Mouse (Mus musculus) v-Abl transformed pro-B cells (cell line): ENCODE data around the gene Myo9a.

Experiments
- in situ Hi-C, 2 experiments: fragments of 400-800 bp; cut with MboI; formaldehyde crosslinking; loops; one replicate each; pipeline ENCODE4 v1.15.1; 2025; ENCODE audit not compliant: unreplicated experiment in 2 of 2

Myo9a gene

GRCm38 (mm10) chr9:59750267-59751065 is at the start of gene Myo9a, which contains the start of gene Senp8:
Gene Myo9a, plus strand, starts transcription at chr9:59750896.
Gene Senp8, minus strand, starts transcription at chr9:59750710.
- in situ Hi-C loops: no loop called here

DNA sequence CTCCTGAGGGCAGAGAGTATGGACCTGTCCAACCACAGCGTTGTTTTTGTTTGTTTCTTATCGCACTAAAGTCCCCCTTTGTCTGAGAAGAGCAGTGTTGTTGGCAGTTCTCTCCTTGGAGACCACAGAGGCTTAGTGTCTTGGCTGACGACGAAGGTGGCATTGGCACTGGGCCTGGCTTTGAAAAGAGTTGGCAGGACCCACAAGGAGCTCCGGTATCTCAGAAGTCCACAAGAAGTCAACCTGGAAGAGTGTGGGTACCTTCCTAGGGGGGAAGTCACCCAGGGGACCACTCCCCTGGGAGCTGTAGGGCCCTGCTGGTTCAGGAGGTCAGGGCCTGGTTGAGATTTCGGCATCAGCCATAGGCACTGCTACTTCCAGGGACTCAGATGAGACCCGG is 49.6 kb upstream of the Myo9a start:
- in situ Hi-C loops: no loop called here

GRCm38 (mm10) chr9:59703099-59703498 is 47.6 kb upstream of the Myo9a start:
- in situ Hi-C loops: no loop called here

DNA sequence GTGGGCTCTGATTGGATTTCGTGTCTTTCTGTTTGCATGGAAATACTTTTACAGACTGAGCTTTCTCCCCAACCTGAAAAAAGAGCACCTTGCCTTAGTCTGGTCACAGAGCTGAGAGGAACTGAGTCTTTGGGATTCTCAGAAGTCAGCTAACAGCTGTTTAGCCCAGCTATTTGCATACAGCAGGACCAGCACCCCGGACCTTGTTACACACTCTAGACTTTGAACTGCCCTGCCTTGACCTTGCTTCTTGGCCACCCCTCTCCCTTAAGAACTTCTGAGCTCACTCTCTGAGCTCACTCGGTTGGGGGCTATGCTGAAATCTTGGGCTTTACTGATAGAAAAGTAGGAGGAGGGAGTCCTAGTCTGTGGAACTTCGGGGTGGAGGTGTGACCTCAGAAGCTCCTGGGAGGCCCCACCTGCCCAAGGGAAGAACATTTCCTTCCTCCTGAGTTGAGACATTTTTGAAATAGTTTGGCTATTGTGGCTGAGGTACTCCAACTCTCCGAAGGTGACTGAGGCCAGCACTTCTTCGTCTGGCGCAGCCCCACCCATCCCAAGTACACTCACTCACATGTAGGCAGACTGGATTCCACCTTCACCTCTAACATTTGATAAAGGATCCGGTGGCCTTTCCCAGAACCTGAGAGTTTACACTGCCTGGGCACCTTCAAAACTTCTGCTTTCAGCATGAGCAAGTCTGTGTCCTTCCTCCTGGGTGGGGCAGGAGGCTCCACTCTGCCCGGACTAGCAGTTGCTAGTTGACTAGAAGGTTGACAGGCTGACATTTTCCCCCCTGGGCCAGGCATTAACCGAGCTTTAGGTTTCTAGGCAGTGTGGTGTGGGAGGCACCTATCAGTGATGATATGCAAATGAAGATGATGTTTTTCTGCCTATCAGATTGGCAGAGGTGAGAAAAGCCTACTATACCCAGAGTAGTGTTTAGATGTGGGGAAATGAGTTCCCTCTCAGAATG is 43.6 kb upstream of the Myo9a start:
- in situ Hi-C loops: no loop called here

DNA sequence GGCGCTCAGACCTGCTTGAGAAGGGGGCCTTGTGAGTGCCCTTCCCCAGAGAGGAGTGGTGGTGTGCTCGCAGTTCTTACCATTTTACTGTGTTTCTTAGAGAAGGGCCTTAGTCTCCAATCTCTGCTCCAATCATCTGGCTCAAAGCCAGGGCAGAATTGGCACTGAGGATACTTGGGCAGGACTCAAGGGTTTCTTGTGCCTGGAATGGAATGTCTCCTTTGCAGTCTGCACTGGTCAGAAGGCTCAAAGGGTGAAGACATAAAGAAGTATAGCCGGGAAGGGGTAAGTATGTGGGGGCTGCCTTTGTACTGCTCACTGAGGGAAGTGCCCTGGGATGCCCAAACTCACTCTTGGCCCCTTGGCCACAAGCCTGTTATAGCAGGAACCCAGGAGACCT is 41.5 kb upstream of the Myo9a start:
- in situ Hi-C loops: no loop called here

DNA sequence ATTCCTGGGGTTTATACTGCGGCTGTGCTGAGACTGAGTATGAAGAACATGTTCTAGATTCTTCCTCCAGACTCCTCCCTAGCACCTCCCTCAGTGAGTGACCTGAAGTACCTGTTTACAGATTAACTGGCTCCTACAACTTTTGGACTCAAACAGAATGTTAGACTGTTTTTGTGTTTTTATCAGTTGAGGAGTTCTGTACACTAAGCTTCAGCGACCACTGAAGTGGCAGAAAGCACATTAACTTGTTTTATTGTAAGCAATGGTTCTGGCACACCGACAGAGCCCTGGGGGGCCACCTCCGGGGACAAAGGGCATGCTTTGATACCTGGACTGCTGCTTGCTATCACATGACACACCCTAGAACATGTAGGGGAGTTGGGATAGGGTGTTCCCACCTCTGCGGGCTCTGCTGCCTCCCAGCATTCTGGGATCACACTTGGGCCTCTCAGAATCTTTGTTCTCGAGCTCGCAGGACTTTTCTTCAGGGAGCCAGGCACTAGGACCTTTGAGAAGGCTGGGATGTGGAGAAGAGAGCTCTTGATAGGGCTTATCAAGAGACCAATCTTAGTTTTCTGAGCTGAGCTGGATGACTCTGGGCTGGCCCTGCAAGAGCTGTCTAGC is 34.3 kb upstream of the Myo9a start:
- in situ Hi-C loops: no loop called here

- in situ Hi-C loops: no loop called here
Observed at GRCm38 (mm10) chr9:59718237-59718636, 32.5 kb upstream of the Myo9a start.

DNA sequence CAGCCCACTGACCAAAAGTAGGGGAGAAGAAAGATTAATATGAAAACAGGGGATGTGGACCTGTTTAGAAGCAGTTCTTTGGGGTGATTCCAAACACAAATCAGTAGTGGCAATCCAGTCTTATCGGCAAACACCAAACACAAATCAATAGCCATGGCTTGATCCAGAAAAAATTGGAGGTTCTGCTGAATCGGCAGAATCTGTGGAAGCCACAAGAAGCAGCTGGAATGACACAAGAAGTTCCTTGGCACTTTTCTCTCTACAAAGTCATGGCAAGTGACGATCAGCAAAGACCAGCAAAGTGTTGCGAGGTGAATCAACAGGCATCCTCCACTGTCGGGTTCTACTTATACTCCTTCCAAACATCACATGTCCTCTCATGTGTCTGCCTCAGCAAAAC is 29.6 kb upstream of the Myo9a start:
- in situ Hi-C loops: loop anchor here (5.0 kb wide), 2 partner anchors 236 to 246 kb away; no protein-coding TSS in a partner anchor

DNA sequence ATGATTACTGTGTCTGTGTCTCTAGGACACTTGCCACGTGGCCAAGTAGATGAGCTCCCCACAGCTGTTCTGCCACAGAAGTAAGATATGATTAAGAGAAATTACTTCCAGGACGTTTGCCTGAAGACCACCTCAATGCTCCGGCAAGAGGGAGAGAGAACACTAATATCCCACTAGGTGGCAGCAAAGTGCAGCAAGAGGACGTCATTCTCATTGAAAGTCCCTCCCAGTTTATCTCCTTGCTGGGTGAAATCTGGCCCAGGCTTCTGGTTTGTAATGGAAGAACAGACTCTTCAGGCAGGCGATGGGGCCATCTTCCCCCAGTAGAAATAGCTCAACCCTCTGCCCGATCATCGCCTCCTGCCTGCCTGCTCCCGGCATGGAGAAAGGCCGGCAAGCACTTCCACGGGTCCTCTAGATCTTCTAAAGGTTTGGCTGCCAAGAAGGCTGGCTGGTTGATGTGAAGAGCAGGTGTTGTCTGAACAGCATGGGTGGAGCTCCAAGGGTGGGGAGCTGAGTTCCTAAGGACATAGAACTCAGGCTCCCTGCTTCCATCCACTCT is 27.5 kb upstream of the Myo9a start:
- in situ Hi-C loops: loop anchor here (5.0 kb wide), 2 partner anchors 234 to 244 kb away; no protein-coding TSS in a partner anchor

GRCm38 (mm10) chr9:59723791-59724442 is 26.8 kb upstream of the Myo9a start:
- in situ Hi-C loops: loop anchor here (5.0 kb wide), 2 partner anchors 233 to 243 kb away; no protein-coding TSS in a partner anchor

DNA sequence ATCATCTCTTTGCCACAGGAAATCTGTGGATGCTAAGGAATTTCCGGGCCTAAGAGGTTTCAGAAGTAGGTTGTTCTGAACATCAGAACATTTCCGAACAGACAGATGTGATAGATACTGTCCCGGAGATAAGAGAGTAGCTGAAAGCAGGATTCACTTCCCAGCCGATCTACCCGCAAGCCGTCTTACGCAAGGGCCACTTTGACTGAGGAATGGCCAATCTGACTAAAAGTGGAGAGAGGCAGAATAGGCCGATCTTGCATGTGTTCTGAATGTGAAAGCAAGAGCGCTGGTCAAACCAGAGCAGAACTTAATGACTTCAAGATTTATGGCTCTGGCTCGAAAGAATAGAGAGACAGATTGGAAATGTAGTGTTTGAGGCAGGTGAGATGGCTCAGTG is 25.2 kb upstream of the Myo9a start:
- in situ Hi-C loops: no loop called here

DNA sequence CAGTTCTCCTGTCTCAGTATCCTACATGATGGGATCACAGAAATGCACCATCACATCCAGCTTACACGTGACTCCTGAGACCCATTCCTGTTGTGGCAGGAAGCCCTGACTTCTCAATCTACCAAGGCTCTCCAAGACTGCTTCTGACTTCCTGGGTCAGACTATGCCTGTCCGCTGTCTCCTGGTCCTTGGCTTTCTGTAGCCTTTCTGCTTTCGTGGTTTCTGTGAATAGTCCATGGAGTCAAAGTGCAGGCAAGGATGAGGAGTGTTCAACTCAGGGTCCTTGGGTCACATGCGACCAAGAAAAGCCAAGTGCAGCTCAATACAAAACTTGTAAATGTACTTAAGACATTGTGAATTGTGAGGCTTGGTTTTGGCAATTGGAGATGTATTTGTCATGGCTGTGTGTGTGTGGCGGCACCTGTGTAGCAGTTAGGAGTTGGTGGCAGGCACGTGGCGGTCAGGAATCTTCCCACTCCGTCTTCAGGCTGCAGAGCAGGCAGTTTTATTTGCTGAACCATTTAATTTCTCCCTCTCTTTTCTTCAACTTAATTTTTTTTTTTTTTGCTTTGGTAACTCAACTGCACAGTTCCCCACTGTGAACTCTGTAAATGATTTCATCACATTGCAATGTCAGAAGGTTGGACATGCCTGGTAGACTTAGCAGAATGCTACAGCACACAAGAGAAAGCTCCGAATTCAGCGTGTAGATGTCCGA is 23.0 kb upstream of the Myo9a start:
- in situ Hi-C loops: no loop called here

DNA sequence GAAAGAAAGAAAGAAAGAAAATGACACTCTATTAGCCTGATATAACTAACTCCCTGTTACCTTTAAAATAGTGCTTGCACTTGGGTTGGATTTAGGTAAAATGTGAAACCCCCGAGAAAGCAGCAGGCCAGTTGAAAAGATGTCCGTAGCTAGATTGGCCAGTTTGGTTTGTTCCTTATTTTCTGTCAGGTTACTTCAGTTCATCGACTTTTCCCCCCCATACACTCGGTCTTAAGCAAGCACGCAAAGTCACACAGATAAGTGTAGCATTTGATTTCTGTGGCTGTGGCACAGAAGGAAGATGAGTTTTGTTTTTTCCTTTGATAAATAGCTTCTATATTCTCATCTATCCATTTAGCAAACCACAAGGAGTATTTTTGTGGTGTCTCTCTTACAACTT is 19.6 kb upstream of the Myo9a start:
- in situ Hi-C loops: no loop called here

DNA sequence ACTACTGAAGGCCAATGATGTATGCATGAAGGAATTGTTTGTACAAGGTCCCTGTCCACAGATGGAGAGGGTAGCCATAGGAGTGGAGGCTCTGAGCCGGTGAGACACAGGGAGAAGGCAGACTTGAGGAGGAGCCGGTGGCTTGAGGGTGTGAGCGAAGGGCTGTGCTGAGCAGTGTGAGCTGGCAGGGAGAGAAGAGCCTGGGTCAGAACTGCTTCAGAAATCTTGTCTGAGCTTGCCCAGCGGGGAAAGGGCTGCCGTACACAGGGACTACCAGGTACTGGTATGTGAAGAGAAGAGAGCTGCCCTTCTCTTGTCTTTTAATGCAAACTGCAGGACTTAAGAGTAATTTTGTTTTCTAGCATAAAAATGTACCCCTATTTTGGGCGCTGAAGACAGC is 17.6 kb upstream of the Myo9a start:
- in situ Hi-C loops: no loop called here

- in situ Hi-C loops: no loop called here
Observed at GRCm38 (mm10) chr9:59735394-59735793, 15.3 kb upstream of the Myo9a start.

- in situ Hi-C loops: no loop called here
Observed at GRCm38 (mm10) chr9:59740593-59740992, 10.1 kb upstream of the Myo9a start.

DNA sequence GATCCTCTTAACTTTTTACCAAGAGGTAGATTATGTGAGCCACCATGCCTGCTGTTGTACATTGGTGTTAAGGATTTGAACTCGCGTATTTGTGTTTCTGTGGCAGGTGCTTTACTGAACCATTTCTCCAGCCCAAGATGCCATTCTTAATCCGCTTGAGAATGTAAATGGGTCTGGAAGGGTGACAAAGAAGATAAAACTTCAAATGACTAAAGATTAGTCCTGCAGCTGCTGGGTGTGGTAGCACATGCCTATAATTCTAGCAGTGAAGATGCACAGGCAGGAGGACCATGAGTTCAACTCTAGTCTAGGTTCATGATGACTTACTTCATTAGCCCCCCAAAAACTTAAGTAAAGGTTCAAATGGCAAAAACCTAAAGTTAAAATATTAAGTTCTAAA is 6.8 kb upstream of the Myo9a start:
- in situ Hi-C loops: no loop called here

DNA sequence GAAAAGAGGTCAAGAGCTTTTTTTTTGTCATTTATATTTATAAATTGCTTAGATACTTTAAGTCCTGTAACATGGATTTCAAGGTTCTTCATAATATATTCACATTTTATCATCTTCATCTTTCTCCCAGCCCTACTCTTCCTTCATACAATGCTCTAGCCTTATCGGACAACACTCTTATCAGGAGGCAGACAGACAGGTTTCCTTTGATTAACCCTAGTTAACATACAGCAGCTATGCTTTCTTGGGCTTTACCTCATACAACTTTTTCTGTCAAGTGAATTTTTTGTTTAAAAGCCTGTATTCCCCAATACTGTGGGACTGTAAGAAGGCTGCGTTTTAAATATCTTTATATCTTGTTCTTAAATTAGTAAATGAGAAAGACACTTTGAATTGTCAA is 2.3 kb upstream of the Myo9a start:
- in situ Hi-C loops: no loop called here

DNA sequence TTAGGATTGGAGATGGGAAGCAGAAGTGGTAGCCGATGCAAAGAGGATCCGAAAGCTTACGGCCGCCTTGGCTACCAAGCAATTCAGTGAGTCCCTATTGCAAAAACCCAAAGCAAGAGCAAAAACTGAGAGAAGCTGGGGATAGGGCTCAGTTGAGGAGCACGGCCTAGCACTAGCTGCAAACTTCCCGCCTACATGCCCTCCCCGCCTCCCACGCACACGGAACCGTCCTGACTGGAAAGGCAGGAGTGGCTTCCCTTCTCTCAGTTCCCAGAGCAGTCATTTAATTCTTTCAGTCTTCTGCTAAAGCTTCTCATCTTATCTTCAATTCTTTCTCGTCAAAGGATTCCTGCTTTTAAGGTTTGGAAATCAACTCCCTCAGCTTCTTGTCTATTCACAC is 1.7 kb upstream of the Myo9a start:
- in situ Hi-C loops: no loop called here
